Mouse (Mus musculus): Measurements from ENCODE around the gene Tmem54. TPM values are rescaled to one million over a fixed set of nuclear protein-coding genes. Genes with fewer than 3 reads are reported as not detected.
A peak's percentile ranks its signal among the peaks of the same experiment; 100 is the strongest.

The Tmem54 gene
- polyA plus RNA-seq, 1 experiment from 2014 or later, result not detected

DNA sequence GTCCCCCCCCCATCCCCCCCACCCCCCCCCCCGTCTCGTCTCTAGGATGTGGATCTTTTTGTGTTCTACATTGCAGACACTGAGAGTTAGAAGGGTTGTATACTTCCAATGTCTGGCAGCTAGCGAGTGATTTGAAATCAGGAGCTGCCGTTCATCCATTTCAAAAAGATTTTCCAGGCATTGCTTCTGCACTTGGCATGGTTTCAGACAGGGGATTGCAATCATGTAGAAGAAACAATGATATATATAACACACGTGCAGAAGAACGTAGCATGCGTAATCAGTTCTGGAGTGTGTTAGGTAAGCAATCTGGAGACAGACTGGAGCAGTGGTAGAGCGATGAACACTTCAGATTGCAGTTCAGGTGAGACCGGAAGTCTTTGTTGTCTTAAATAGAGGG, 16.8 kb downstream of the Tmem54 start:
- Histone ChIP-seq H3K27ac (replicated peaks) (0 out of 2 replicates have a peak overlapping the region, but pooled peaks have one; percentile 28), H3K4me1 (replicated peaks) (peaks cover 45% of the 10 kb centered on the region), H3K27me3 (no peaks in the 10 kb centered on the region), H3K36me3 (no peaks in the 10 kb centered on the region), H3K4me2 (peak overlapping the region; percentile 92), H3K9me3 (no peaks in the 10 kb centered on the region), H3K9ac (no peak overlapping the region), H3K4me3 (no peak overlapping the region)
- ATAC-seq (ENCODE audit: low FRiP score, low read depth), result no peak
- 31% methylated on average over 9 of the region's 9 CpGs for WGBS

DNA sequence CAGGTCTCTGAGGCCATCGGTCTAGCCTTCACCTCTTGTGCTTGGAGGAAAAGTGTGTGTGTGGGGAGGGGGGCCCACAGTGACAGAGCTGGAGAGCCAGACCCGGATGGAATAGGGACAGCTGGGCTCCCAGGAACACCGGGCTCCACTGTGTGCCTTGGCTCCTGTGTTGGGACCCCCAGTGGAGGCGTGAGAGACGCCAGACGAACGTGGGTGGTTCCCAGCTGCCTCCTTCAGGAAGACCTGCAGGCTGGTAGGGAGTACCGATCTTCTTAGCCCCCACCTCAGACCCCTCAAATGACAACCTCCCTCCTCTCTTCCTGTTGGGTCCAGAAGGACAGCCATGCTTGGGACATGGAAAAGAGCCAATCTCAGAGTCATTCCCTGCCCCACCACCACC, 17.4 kb downstream of the Tmem54 start:
- Histone ChIP-seq H3K27me3 (no peaks in the 10 kb centered on the region), H3K4me2 (no peak overlapping the region), H3K36me3 (no peaks in the 10 kb centered on the region), H3K9ac (no peak overlapping the region), H3K4me3 (no peak overlapping the region), H3K27ac (replicated peaks) (no peak overlapping the region), H3K4me1 (replicated peaks) (peaks cover 45% of the 10 kb centered on the region), H3K9me3 (no peaks in the 10 kb centered on the region)
- 38% methylated on average over 8 of the region's 8 CpGs for WGBS
- ATAC-seq (ENCODE audit: low FRiP score, low read depth), result no peak

GRCm38 (mm10) chr4:129124652-129125146, 19.4 kb downstream of the Tmem54 start:
- Histone ChIP-seq H3K9me3 (no peaks in the 10 kb centered on the region), H3K9ac (0 out of 2 replicates have a peak overlapping the region, but pooled peaks have one; percentile 7), H3K4me1 (replicated peaks) (peaks cover 54% of the 10 kb centered on the region), H3K4me3 (no peak overlapping the region), H3K27ac (replicated peaks) (peak overlapping the region; percentile 38), H3K27me3 (no peaks in the 10 kb centered on the region), H3K4me2 (peak overlapping the region; percentile 39), H3K36me3 (no peaks in the 10 kb centered on the region)
- WGBS, result 7% methylated on average over 13 of the region's 13 CpGs
- ATAC-seq (ENCODE audit: low FRiP score, low read depth), result peak; percentile 17; the same call in 1 of the 2 replicates

DNA sequence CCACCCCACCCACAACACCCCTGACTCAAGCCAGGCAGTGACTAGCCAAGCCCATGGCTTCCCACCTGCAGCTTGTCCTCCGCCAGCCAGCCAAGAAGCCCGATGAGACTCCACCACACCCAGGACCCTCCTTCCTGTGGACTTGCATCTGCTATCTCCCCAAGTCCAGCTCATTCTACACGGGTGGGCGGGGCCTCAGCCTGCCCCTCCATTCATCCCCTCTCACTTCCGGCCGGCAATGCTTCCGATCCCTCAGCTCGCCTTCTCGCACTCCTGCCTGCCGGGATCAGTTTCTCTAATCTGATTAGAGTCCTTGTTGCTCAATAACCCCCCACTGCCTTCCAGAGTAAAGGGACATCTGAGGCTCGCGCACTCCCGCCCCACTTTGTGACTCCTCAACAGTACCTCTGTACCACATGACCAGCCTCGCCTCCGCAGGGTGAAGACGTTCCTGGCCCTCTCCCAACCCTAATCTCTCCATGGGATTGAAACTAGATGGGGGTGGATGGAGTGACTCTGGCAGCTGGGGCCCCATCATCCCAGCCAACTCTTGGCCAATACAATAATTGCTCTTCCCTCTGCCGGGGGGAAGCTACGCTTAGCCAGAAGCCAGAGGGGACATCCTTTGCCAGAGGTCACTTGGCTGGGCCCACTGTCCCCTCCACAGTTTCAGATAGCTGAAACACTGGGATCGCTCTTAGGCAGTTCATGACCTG, 20.5 kb downstream of the Tmem54 start:
- no peak overlapping the region for H3K9ac ChIP-seq
- peak overlapping the region; percentile 39 for H3K4me2 ChIP-seq
- H3K4me3 ChIP-seq, result peak overlapping the region; percentile 2; the same call in 1 of the 2 replicates
- H3K36me3 ChIP-seq, result no peaks in the 10 kb centered on the region
- peaks cover 55% of the 10 kb centered on the region for H3K4me1 ChIP-seq (replicated peaks)
- no peak; the same call in 1 of the 2 replicates for ATAC-seq (ENCODE audit: low FRiP score, low read depth)
- H3K9me3 ChIP-seq, result no peaks in the 10 kb centered on the region
- no peaks in the 10 kb centered on the region for H3K27me3 ChIP-seq
- H3K27ac ChIP-seq (replicated peaks), result 0 out of 2 replicates have a peak overlapping the region, but pooled peaks have one; percentile 38
- WGBS, result 13% methylated on average over 19 of the region's 19 CpGs

GRCm38 (mm10) chr4:129128582-129129338, 23.4 kb downstream of the Tmem54 start:
- H3K9ac ChIP-seq, result no peak overlapping the region
- ATAC-seq (ENCODE audit: low FRiP score, low read depth), result 0 out of 2 replicates have a peak, but pooled peaks have one; percentile 24
- H3K27me3 ChIP-seq, result no peaks in the 10 kb centered on the region
- H3K27ac ChIP-seq (replicated peaks), result no peak overlapping the region; the same call in 1 of the 2 replicates
- no peak overlapping the region for H3K4me2 ChIP-seq
- WGBS, result 56% methylated on average over 13 of the region's 13 CpGs
- H3K9me3 ChIP-seq, result no peaks in the 10 kb centered on the region
- no peaks in the 10 kb centered on the region for H3K36me3 ChIP-seq
- H3K4me3 ChIP-seq, result no peak overlapping the region
- peaks cover 45% of the 10 kb centered on the region for H3K4me1 ChIP-seq (replicated peaks)

DNA sequence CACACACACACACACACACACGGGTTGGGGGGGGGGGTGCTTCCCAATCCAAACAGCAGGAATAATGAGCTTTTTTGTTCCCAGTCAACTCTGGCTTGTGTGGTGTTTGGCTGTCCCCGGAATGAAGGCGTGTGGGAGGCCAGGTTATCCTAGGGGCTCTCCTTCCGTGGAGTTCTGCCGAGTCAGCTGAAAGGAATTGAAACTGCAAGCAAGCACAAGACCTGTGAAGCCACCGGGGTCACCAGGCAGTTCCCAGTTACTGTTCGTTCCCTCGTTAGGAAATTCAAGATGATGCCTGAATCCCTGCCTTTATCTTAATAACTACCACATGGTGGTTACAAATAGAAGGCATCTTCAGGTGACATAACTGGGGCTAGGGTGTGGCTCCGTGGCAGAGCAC, 24.0 kb downstream of the Tmem54 start:
- Histone ChIP-seq H3K36me3 (no peaks in the 10 kb centered on the region), H3K4me1 (replicated peaks) (peaks cover 44% of the 10 kb centered on the region), H3K4me3 (no peak overlapping the region), H3K27me3 (no peaks in the 10 kb centered on the region), H3K4me2 (no peak overlapping the region), H3K27ac (replicated peaks) (no peak overlapping the region), H3K9me3 (no peaks in the 10 kb centered on the region), H3K9ac (no peak overlapping the region)
- 46% methylated on average over 9 of the region's 9 CpGs for WGBS
- ATAC-seq (ENCODE audit: low FRiP score, low read depth), result no peak

GRCm38 (mm10) chr4:129130149-129130548, 24.8 kb downstream of the Tmem54 start:
- H3K9ac ChIP-seq, result no peak overlapping the region
- 0 out of 2 replicates have a peak, but pooled peaks cover 3% of the 10 kb centered on the region for H3K27me3 ChIP-seq
- no peaks in the 10 kb centered on the region for H3K9me3 ChIP-seq
- peak overlapping the region; percentile 11; the same call in 1 of the 2 replicates for H3K4me3 ChIP-seq
- peak; percentile 40 for ATAC-seq (ENCODE audit: low FRiP score, low read depth)
- under 1% methylated on average over 8 of the region's 8 CpGs for WGBS
- peak overlapping the region; percentile 44 for H3K4me2 ChIP-seq
- H3K36me3 ChIP-seq, result no peaks in the 10 kb centered on the region
- 0 out of 2 replicates have a peak overlapping the region, but pooled peaks have one; percentile 50 for H3K27ac ChIP-seq (replicated peaks)
- H3K4me1 ChIP-seq (replicated peaks), result peaks cover 43% of the 10 kb centered on the region

GRCm38 (mm10) chr4:129130755-129131303, 25.5 kb downstream of the Tmem54 start:
- H3K4me2 ChIP-seq, result peak overlapping the region; percentile 44
- peak overlapping the region; percentile 11; the same call in 1 of the 2 replicates for H3K4me3 ChIP-seq
- no peak overlapping the region for H3K9ac ChIP-seq
- H3K9me3 ChIP-seq, result no peaks in the 10 kb centered on the region
- no peaks in the 10 kb centered on the region for H3K36me3 ChIP-seq
- peak; percentile 72 for ATAC-seq (ENCODE audit: low FRiP score, low read depth)
- peaks cover 37% of the 10 kb centered on the region for H3K4me1 ChIP-seq (replicated peaks)
- H3K27me3 ChIP-seq, result 0 out of 2 replicates have a peak, but pooled peaks cover 4% of the 10 kb centered on the region
- H3K27ac ChIP-seq (replicated peaks), result 0 out of 2 replicates have a peak overlapping the region, but pooled peaks have one; percentile 50
- WGBS, result 8% methylated on average over 16 of the region's 17 CpGs

DNA sequence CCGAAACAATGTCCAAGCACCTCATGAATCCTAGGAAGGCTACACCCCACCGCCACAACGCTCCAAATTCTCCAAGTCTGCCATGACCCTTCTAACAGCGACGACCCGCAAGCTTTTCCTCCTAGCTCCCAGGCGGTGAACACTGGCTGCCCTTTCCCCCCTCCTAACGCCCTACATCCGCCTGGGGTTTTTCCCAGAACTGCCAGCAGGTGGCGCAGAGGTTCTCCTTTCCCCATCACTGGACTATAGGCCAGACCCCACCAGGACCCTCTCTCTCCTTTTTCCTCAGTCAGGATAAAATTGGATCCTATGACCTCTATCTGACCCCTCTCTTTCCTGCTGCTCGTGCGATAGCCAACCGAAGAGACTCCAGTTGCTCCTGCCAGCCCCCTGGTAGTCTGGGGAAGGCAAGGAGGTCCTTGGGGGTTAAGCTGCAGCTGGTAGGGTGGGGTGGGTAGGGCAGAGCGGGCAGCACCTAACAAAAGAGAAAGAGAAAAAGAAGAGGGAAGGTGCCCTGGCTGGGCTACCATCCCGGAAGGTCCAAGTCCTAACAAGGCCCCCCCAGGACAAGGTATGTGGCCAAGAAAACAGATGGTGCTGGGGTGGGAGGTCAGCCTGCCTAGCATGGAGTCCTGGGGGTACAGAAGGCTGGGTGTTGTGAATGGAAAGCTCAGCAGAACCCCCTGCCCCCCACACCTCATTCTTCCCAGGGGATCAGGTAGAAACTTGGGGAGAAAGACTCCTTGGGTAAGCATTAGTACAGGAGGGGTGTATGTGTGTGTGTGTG, 29.6 kb downstream of the Tmem54 start:
- Histone ChIP-seq H3K4me1 (replicated peaks) (peaks cover 34% of the 10 kb centered on the region), H3K4me2 (peak overlapping the region; percentile 48), H3K4me3 (no peak overlapping the region), H3K36me3 (no peaks in the 10 kb centered on the region), H3K27me3 (0 out of 2 replicates have a peak, but pooled peaks cover 8% of the 10 kb centered on the region), H3K9ac (no peak overlapping the region), H3K27ac (replicated peaks) (no peak overlapping the region), H3K9me3 (no peaks in the 10 kb centered on the region)
- WGBS, result 8% methylated on average over 15 of the region's 15 CpGs
- ATAC-seq (ENCODE audit: low FRiP score, low read depth), result no peak

- no peak for ATAC-seq (ENCODE audit: low FRiP score, low read depth)
- Histone ChIP-seq H3K27ac (replicated peaks) (no peak overlapping the region), H3K9ac (no peak overlapping the region), H3K36me3 (no peaks in the 10 kb centered on the region), H3K9me3 (no peaks in the 10 kb centered on the region), H3K27me3 (0 out of 2 replicates have a peak, but pooled peaks cover 8% of the 10 kb centered on the region), H3K4me2 (no peak overlapping the region), H3K4me3 (no peak overlapping the region), H3K4me1 (replicated peaks) (peaks cover 27% of the 10 kb centered on the region)
- 61% methylated on average over 2 of the region's 2 CpGs for WGBS
Observed at GRCm38 (mm10) chr4:129135637-129136036, 30.3 kb downstream of the Tmem54 start.

DNA sequence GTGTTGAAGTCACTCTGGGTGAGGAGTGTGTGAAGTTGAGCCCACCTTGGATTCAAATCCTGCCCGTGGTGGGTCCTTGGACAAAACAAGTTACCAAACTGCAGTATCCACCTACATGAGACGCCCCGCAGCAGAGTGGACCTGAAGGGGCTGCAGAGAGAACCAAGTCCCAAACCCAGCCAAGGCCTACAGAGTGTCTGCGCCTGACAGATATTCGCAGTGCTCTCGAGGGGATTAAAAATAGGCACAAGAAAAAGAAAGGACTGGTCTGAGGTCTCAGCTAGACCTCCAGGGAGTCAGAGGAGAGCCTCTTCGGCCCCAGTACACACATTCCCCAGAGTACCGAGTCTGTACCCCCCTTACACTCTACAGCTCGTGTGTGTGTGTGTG, 30.8 kb downstream of the Tmem54 start:
- Histone ChIP-seq H3K4me2 (peak overlapping the region; percentile 97), H3K4me1 (replicated peaks) (peaks cover 23% of the 10 kb centered on the region), H3K4me3 (peak overlapping the region; percentile 56), H3K36me3 (no peaks in the 10 kb centered on the region), H3K9ac (peak overlapping the region; percentile 67), H3K27me3 (0 out of 2 replicates have a peak, but pooled peaks cover 8% of the 10 kb centered on the region), H3K9me3 (no peaks in the 10 kb centered on the region), H3K27ac (replicated peaks) (no peak overlapping the region)
- WGBS, result 38% methylated on average over 9 of the region's 9 CpGs
- ATAC-seq (ENCODE audit: low FRiP score, low read depth), result no peak

Measured in hindbrain, embryonic 15.5 days (tissue).